Mouse (Mus musculus) gastrocnemius, adult 8-10 months (tissue): Measurements from ENCODE around the gene Npl. TPM values are rescaled to one million over a fixed set of nuclear protein-coding genes. Genes with fewer than 3 reads are reported as not detected.
"Not testable (repeated sequence)": the region's sequence is repeated elsewhere in the genome, so short reads cannot be mapped to it uniquely, and the experiment has no call there.

Experiments
- DNase-seq, 2 experiments: peaks; one replicate each; pipeline ENCODE4 v3.0.0; 2022; ENCODE audit warnings: low spot score in 2 of 2
- total RNA-seq, 4 experiments: library from RNA; stranded (reverse); gene quantifications; 2 replicates each; pipeline ENCODE4 v1.2.4; 2022

The Npl gene
- total RNA-seq, 4 experiments from 2014 or later = 1.6 to 2.7 (median 1.8) TPM

DNA sequence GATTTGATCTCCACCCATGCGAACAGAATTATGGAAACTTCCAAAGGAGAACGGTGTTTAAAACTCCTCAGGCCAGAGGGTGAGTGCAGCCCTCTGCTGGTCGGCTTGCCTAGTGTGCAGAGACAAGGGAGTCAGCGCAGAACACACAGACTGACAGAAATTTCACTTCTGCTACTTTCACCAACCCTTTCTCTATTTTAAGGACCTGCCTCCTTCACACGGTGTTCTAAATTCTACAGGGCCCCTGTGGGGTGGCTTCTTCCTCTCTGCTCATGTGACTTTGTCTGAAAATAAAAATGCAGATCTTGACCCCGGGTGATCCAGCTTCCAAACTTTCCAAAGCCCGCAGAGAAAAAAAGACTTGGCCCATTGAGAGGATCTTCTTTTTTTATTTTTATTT, 60.7 kb downstream of the Npl start:
- DNase-seq = no peak

DNA sequence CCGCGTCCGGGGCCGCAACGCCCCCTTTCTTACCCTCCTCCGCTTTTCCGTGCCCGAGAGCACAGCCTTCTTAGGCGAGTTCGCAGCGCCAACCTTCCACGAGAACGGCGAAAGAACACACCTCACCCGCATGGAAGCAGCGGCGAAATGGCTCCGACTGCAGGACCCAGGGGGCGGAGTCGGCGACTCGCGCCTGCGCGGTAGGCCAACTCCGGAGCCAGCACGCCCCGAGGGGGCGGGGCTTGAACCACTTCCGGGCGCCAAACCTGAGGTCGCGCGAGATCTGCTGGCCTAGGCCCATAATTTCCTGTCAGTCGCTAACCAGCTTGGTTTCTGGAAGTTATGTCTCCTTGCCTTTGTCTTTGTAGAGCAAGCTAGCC, 62.4 kb downstream of the Npl start, which contains the start of gene Dhx9:
Gene Dhx9 (minus strand): TSS at position 161 of the 380 bp plus-strand sequence.
- peak; percentile 98 for DNase-seq

DNA sequence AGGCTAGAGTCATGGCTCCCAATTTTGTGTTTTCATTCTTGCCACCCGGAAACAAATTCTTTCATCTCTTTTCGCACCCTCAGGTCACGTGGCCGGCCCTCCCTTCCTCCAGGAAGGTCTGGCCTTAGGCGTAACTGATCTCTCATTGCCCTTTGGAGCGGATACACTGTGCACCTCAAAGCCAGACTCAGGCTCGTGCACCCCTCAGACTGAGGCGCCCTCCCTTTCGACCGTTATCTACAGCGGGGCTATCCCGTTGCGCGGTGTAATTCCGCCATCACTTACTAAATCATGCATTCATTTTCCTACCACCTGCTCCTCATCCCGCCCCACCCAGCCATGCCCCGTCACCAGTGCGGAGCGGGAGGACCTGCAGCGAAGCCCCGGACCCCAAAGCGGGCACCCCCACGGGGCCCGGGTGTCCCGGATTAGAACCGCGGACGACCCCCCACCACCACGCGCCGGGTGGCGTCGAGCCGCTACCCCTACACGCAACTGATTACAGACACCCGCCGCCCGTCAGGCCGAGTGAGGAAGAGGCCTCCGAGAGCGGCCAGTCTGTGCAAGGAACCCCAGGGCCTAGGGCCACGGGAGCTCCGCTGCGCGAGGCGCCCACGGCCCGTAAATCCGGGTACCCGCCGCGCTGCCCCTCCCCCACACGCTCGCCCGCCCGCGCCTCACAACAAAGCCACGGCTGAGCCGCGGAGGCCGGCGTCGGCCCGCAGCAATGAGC, 62.9 kb downstream of the Npl start:
- peak; percentile 17 to 21 for DNase-seq

DNA sequence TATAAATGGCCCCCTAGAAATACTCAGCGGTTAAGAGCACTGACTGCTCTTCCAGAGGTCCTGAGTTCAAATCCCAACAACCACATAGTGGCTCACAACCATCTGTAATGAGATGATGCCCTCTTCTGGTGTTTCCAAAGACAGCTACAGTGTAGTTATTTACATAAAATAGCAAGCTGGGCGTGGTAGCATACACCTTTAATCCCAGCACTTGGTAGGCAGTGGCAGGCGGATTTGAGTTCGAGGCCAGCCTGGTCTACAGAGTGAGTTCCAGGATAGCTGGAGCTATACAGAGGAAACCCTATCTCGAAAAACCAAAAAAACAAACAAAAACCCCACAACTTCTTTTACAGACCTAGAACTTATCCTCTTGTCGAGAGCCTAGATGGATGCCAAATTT, 63.7 kb downstream of the Npl start:
- not testable (repeated sequence) for DNase-seq

DNA sequence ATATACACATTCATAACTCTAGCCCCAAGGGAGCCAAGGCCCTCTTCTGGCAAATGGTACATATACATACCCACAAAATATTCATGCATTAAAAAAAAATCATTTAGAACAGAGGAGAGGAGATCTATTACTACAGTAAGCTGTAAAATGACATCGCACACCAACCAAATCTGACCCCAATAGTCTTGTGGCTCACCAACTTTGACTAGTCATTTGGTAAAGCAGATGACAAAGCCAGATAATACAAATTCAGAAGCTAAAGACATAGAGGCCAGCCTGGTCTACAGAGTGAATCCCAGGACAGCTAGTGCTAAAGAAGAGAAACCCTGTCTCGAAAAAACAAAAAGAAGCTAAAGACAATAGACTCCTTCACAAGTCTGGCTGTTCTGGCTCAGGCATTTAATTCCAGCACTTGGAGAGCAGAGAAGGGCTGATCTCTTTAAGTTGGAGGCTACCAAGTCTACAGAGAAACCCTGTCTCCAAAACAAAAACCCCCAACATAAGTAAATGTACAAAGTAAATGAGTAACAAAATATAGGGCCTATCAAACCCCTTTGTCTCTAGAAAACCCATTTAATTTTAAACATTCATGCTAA, 64.5 kb downstream of the Npl start:
- no peak for DNase-seq

DNA sequence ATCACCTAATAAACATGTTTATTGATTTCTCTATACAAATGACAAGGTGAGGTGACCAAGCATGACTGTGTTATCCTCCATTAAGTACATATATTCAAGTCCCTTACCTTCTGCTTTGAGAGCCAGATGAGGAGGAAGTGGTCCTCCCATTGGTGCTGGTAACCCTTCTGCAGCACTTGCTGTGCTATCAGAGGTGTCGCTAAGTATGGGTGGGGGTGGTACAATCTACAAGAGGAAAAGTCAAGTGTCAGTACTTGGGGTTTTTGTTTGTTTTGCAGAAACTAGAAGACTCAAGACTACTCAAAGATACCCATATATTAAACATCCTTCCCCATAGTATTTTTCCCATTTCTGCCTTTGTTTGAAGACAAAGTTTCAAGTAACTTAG, 68.8 kb downstream of the Npl start:
- no peak for DNase-seq

DNA sequence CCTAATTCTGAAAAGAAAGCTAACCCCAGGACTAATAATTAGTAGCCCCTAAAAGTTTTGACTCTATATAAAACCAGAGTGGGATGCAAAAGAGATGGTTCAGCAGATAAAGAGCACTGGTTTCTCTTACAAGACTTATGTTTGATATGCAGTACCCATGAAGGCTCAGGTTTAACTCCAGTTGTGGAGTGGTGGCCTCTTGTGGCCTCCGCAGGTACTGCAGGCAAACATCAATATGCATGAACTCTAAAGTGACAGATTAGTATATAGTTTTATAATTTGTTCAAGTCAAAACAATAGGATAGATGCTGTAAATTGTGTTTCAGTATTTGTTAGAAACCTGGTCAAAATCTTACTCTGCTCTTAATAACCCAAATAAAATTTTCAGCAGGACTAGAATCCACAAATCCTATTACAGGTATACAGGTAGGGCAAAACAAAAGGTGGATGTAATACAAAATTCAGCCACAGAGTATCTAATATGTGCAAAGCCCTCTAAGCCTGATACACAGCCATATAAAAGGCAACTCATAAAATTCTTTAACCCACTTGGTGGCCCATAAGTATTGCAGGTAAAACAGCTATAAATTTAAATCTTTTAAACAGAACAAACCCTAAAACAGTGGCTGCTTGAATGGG, 69.3 kb downstream of the Npl start:
- DNase-seq = no peak

DNA sequence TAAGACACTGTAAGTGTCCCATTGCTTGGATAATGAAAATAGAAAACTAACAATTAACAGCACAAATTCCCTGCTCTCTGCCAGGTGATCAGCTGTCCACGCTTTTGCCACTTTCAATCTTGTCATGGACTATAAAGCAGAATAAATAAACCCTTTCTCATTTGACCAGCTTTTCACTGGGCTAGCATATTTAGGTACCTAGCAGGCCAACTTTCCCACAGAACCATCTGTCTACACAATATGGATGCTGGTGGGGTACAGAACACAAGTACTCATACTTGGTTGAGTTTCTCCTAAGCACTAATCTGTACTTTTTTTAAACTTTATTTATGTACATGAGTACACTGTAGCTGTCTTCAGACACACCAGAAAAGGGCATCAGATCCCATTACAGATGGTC, 70.5 kb downstream of the Npl start:
- DNase-seq = no peak

DNA sequence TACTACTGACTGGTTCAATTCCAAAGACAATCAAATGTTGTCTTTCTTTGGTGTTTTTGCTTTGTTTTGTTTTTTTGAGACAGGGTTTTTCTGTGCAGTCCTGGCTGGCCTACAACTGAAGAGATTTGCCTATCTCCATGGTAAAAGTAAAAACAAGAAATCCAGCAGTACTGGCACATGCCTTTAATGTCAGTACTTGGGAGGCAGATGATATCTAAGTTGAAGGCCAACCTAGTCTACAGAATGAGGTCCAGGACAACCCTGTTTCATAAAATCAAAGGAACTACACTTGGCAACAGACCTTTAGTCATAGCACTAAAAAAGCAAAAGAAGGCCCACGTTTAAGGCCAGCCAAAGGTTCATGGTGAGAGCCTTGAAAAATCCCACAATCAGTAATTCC, 88.0 kb downstream of the Npl start:
- no peak for DNase-seq

DNA sequence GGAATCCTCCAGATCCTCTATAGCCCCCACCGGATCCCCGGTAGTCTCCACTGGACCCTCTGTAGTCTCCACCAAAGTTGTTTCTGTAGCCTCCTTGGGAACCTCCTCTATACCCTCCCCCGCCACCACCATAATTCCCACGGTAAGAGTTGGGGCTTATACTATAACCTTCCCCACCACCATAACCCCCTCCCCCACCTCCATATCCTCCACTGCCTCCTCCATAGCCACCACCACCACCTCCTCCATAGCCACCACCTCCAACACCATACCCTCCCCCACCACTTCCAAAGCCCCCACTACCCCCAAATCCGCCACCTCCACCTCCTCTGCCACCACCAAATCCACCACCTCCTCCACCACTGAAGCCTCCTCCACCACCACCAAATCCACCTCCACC, 93.7 kb downstream of the Npl start:
- DNase-seq = no peak

DNA sequence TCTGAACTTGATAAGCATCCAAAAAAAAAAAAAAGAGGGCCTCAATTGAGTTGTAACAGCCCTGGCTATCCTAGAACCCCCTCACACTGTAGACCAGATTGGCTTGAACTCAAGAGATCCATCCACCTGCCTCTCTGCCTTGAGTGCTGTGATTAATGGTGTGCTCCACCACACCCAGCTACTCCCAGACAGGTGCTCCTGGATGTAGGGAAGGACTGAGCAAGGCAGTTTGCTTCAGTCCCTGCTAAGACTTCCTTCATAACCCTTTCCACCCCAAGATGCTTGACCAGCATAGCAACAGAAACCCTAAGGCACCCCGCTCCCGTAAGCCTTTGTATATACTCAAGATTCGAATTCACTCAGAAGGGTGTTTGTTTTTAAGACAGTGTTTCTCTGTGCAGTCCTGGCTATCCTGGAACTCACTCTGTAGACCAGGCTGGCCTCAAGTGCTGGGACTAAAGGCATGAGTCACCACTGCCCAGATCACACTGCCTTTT, 96.7 kb downstream of the Npl start:
- no peak for DNase-seq

Other genes starting within 250 kb of the Npl start
- gene Lamc1, start 217.3 kb downstream of the Npl start, total RNA-seq = 10 to 100 TPM; 34.7 to 54.8 (median 46.8) TPM
- not detected for gene Shcbp1l, start 124.9 kb downstream of the Npl start, total RNA-seq
- gene Dhx9, start 62.4 kb downstream of the Npl start, total RNA-seq = 10 to 100 TPM; 18.8 to 23.4 (median 20.3) TPM
- gene Rgs8, start 103.0 kb upstream of the Npl start, total RNA-seq = not detected
- gene Rgs16, start 190.3 kb upstream of the Npl start, total RNA-seq = under 1 TPM; 0.52 to 0.91 (median 0.71) TPM
- gene Rnasel, start 199.4 kb upstream of the Npl start, total RNA-seq = 1 to 10 TPM in 3 of 4 experiments, under 1 TPM in 1; 0.63 to 1.8 (median 1.2) TPM